Mouse (Mus musculus): ENCODE results near the gene Olfr832. TPM values are rescaled to one million over a fixed set of nuclear protein-coding genes. Genes with fewer than 3 reads are reported as not detected.
"Not testable (repeated sequence)": the region's sequence is repeated elsewhere in the genome, so short reads cannot be mapped to it uniquely, and the experiment has no call there.

The Olfr832 gene
- total RNA-seq (2021): not detected
- long read RNA-seq, experiment 1: 0 reads
- long read RNA-seq, experiment 2: 0 reads

DNA sequence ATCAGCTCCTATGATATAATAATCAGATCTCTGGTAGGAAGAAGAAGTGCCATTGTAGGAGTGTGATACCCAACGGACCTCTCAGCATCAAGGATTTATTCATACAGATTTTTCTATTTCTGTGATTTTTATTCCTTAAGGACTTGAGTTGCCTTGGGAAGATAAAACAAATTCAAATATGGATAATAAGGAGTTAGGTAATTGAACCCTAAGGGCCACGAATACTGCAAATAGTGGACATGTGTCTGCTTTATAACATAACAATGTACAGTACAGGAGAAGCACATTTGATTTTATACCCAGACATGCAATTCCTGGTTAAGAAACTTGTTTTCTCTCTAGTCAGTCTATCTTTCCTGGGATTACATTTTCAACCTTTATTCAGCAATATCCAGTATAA is at the start of gene Olfr832:
Gene Olfr832 (plus strand): TSS at position 301 of the 400 bp plus-strand sequence.
- DNase-seq (ENCODE audit: low spot score in 2 of 2): not testable (repeated sequence)

DNA sequence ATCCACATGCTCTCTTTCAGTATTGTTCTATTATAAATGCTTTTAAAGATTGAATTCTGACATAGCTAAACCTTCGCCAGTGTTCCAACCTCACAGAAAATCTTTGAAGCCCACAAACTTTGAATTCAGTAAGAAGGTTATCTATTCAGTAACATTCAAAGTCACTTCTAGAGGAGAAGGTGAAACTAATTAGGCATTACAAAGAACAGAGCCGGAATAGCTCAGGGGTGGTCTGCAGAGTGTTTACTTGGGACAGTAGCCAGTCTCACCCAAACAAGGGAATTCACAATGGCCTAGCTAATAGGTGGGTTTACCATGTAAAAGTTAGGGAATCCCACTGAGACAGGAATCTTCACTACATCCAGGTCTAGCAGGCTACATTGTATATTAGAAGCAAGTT is 29.2 kb upstream of the Olfr832 start:
- DNase-seq (ENCODE audit: low spot score in 2 of 2): not testable (repeated sequence)

GRCm38 (mm10) chr9:18927921-18928320 is 9.0 kb upstream of the Olfr832 start:
- DNase-seq (ENCODE audit: low spot score in 2 of 2): not testable (repeated sequence)

- no peak for DNase-seq (ENCODE audit: low spot score in 2 of 2)
Observed at GRCm38 (mm10) chr9:18962021-18962420, 25.1 kb downstream of the Olfr832 start.

- no peak for DNase-seq (ENCODE audit: low spot score in 2 of 2)
Observed at GRCm38 (mm10) chr9:18987690-18988089, 50.8 kb downstream of the Olfr832 start, which contains the start of gene Olfr834. Gene Olfr834, plus strand, starts transcription at chr9:18987990.

Other genes starting within 250 kb of the Olfr832 start
- gene Olfr24, start 173.1 kb upstream of the Olfr832 start, total RNA-seq (2021): not detected
- not detected for gene Olfr828, start 117.6 kb upstream of the Olfr832 start, total RNA-seq (2021)
- not detected for gene Olfr829, start 82.2 kb upstream of the Olfr832 start, total RNA-seq (2021)
- not detected for gene Olfr830, start 62.4 kb upstream of the Olfr832 start, total RNA-seq (2021)
- gene Olfr834, start 50.9 kb downstream of the Olfr832 start, total RNA-seq (2021): not detected
- gene Olfr835, start 95.6 kb downstream of the Olfr832 start, total RNA-seq (2021): not detected
- not detected for gene Olfr836, start 183.3 kb downstream of the Olfr832 start, total RNA-seq (2021)
- not detected for gene Olfr837, start 199.2 kb downstream of the Olfr832 start, total RNA-seq (2021)
- gene Olfr839-ps1, start 240.2 kb downstream of the Olfr832 start, total RNA-seq (2021): under 1 TPM in 1 of 2 experiments, not detected in 1; 0.03 TPM

Measured in adrenal gland, postnatal 4 days (tissue).